Mouse (Mus musculus): Measurements from ENCODE around the gene Cfap54. TPM values are rescaled to one million over a fixed set of nuclear protein-coding genes. Genes with fewer than 3 reads are reported as not detected.

Gene Cfap54
- polyA plus RNA-seq, 1 experiment from 2014 or later = not detected

DNA sequence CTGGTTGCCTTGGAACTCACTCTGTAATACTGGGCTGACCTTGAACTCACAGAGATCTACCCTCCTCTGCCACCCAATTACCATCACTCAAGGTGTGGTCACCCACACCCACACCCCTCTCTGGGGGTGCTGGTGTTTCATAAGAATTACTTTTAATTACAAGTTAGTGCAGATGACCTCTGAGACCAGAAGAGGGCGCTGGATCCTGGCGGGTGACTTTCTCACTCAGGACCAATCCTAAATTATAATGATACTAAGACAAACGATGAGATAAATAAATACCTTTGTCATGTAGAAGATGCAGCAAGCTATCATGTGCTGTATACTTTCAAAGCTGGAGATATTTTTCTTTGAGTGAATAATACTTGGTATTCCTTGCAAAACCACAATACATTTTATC is 87.1 kb downstream of the Cfap54 start:
- Histone ChIP-seq H3K4me2 (replicated peaks; ENCODE audit: low read depth) (no peak overlapping the region), H3K4me1 (replicated peaks; ENCODE audit: control insufficient read depth, insufficient read depth) (no peaks in the 10 kb centered on the region), H3K4me3 (ENCODE audit: low read depth, low read length) (no peak overlapping the region), H3K27ac (replicated peaks) (no peak overlapping the region), H3K27me3 (ENCODE audit: control insufficient read depth, insufficient read depth, low read length) (no peaks in the 10 kb centered on the region), H3K9ac (ENCODE audit: low read length) (no peak overlapping the region), H3K36me3 (ENCODE audit: control insufficient read depth, insufficient read depth, low read length) (no peaks in the 10 kb centered on the region), H3K9me3 (ENCODE audit: control insufficient read depth, low read length) (no peaks in the 10 kb centered on the region)
- ATAC-seq (ENCODE audit: low FRiP score, low TSS enrichment) = no peak
- 54% methylated on average over 3 of the region's 3 CpGs for WGBS
- no peak for DNase-seq (ENCODE audit: low spot score)
- TF ChIP-seq EP300 (optimal IDR thresholded peaks at IDR 0.05) = no peak
- no peak for TF ChIP-seq CTCF (IDR thresholded peaks at IDR 0.05; ENCODE audit: low read depth)

DNA sequence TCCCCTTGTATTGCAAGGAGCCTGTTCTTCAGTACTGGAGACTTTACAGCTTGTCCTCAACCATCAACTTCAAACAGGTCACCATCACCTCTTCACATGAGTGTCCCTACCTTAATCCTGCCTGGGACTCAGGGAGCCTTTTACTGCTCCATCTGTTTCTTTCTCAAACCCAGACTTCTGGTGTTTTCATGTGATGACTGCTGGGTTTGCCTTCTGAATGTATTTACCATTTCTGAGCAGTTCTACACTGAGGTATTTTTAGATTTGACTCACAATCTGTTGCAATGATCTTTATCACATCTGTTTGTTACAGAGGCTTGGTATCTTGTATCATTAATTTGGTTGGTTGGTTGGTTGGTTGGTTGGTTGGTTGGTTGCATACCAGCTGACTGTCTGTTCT is 88.9 kb downstream of the Cfap54 start:
- DNase-seq (ENCODE audit: low spot score) = no peak
- Histone ChIP-seq H3K9ac (ENCODE audit: low read length) (no peak overlapping the region), H3K9me3 (ENCODE audit: control insufficient read depth, low read length) (no peaks in the 10 kb centered on the region), H3K27me3 (ENCODE audit: control insufficient read depth, insufficient read depth, low read length) (no peaks in the 10 kb centered on the region), H3K4me3 (ENCODE audit: low read depth, low read length) (no peak overlapping the region), H3K36me3 (ENCODE audit: control insufficient read depth, insufficient read depth, low read length) (no peaks in the 10 kb centered on the region), H3K27ac (replicated peaks) (no peak overlapping the region), H3K4me1 (replicated peaks; ENCODE audit: control insufficient read depth, insufficient read depth) (no peaks in the 10 kb centered on the region), H3K4me2 (replicated peaks; ENCODE audit: low read depth) (no peak overlapping the region)
- TF ChIP-seq CTCF (IDR thresholded peaks at IDR 0.05; ENCODE audit: low read depth) (no peak), EP300 (optimal IDR thresholded peaks at IDR 0.05) (no peak)
- ATAC-seq (ENCODE audit: low FRiP score, low TSS enrichment) = no peak

DNA sequence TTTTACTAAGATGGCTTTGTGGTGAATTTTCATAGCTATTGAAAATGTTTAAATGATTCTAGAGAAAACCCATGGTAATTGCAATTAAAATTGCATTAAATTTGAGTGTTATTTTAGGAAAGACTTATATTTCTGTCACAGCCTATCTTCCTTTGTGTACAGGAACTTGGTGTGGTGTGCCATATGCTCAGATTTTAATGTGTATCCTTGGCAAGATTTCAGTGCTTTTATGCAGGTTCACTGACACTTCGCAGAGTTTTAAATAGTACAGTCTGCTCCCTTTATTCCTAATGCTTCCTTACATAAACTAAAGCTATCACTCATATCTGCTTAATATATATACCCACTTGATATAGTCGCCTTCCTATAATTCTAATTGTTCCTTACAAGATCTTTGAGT is 90.8 kb downstream of the Cfap54 start:
- DNase-seq (ENCODE audit: low spot score) (no peak), ATAC-seq (ENCODE audit: low FRiP score, low TSS enrichment) (no peak)
- Histone ChIP-seq H3K4me1 (replicated peaks; ENCODE audit: control insufficient read depth, insufficient read depth) (no peaks in the 10 kb centered on the region), H3K27ac (replicated peaks) (no peak overlapping the region), H3K36me3 (ENCODE audit: control insufficient read depth, insufficient read depth, low read length) (no peaks in the 10 kb centered on the region), H3K4me2 (replicated peaks; ENCODE audit: low read depth) (no peak overlapping the region), H3K9ac (ENCODE audit: low read length) (no peak overlapping the region), H3K9me3 (ENCODE audit: control insufficient read depth, low read length) (no peaks in the 10 kb centered on the region), H3K27me3 (ENCODE audit: control insufficient read depth, insufficient read depth, low read length) (no peaks in the 10 kb centered on the region), H3K4me3 (ENCODE audit: low read depth, low read length) (no peak overlapping the region)
- 52% methylated on average over 2 of the region's 2 CpGs for WGBS
- TF ChIP-seq CTCF (IDR thresholded peaks at IDR 0.05; ENCODE audit: low read depth) (no peak), EP300 (optimal IDR thresholded peaks at IDR 0.05) (no peak)

DNA sequence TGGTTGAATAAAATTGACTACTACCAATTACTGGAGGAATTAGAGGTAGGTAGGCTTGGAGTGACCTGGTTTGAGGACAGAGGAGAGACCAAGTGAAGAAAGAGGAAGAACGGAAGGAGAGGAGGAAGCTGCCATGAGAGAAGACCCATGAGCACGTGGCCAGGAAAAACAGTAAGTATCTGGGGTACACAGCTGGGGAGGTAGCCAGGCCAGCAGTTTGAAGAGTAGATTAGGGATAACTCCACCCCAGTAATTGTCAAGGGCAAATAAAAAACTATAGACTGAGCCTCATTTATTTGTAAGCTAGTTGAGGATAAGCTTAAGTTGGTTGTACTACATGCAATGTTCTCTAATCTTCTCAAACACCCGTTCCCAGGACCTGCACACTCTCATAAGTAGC is 116.3 kb downstream of the Cfap54 start:
- Histone ChIP-seq H3K4me2 (replicated peaks; ENCODE audit: low read depth) (no peak overlapping the region), H3K27me3 (ENCODE audit: control insufficient read depth, insufficient read depth, low read length) (no peaks in the 10 kb centered on the region), H3K9me3 (ENCODE audit: control insufficient read depth, low read length) (no peaks in the 10 kb centered on the region), H3K36me3 (ENCODE audit: control insufficient read depth, insufficient read depth, low read length) (no peaks in the 10 kb centered on the region), H3K9ac (ENCODE audit: low read length) (no peak overlapping the region), H3K4me1 (replicated peaks; ENCODE audit: control insufficient read depth, insufficient read depth) (no peaks in the 10 kb centered on the region), H3K27ac (replicated peaks) (no peak overlapping the region), H3K4me3 (ENCODE audit: low read depth, low read length) (no peak overlapping the region)
- no peak for ATAC-seq (ENCODE audit: low FRiP score, low TSS enrichment)
- 75% methylated on average over 3 of the region's 3 CpGs for WGBS
- TF ChIP-seq CTCF (IDR thresholded peaks at IDR 0.05; ENCODE audit: low read depth) = no peak
- TF ChIP-seq EP300 (optimal IDR thresholded peaks at IDR 0.05) = no peak
- DNase-seq (ENCODE audit: low spot score) = no peak

DNA sequence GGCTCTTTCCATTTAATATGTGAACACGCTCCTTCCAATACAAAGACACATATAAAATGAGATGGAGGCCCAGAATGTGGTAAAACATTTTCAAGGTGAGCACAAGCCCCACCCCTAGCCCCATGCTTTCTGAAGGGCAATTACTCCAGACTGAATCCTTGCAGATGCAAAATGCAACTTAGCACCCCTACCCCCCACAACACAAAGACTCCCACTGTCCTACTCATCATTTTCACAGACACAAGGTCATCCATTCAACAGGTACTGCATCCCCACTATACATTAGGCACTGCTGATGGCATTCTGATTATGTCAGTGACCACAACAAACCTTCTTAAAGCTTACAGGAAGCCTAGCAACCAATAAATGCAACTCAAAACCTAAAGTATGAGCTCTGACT is 131.4 kb downstream of the Cfap54 start:
- Histone ChIP-seq H3K9ac (ENCODE audit: low read length) (no peak overlapping the region), H3K4me3 (ENCODE audit: low read depth, low read length) (no peak overlapping the region), H3K9me3 (ENCODE audit: control insufficient read depth, low read length) (no peaks in the 10 kb centered on the region), H3K27me3 (ENCODE audit: control insufficient read depth, insufficient read depth, low read length) (no peaks in the 10 kb centered on the region), H3K4me2 (replicated peaks; ENCODE audit: low read depth) (no peak overlapping the region), H3K36me3 (ENCODE audit: control insufficient read depth, insufficient read depth, low read length) (no peaks in the 10 kb centered on the region), H3K27ac (replicated peaks) (no peak overlapping the region), H3K4me1 (replicated peaks; ENCODE audit: control insufficient read depth, insufficient read depth) (no peaks in the 10 kb centered on the region)
- TF ChIP-seq EP300 (optimal IDR thresholded peaks at IDR 0.05) (no peak), CTCF (IDR thresholded peaks at IDR 0.05; ENCODE audit: low read depth) (no peak)
- 85% methylated on average over 1 of the region's 1 CpGs for WGBS
- DNase-seq (ENCODE audit: low spot score) (no peak), ATAC-seq (ENCODE audit: low FRiP score, low TSS enrichment) (no peak)

DNA sequence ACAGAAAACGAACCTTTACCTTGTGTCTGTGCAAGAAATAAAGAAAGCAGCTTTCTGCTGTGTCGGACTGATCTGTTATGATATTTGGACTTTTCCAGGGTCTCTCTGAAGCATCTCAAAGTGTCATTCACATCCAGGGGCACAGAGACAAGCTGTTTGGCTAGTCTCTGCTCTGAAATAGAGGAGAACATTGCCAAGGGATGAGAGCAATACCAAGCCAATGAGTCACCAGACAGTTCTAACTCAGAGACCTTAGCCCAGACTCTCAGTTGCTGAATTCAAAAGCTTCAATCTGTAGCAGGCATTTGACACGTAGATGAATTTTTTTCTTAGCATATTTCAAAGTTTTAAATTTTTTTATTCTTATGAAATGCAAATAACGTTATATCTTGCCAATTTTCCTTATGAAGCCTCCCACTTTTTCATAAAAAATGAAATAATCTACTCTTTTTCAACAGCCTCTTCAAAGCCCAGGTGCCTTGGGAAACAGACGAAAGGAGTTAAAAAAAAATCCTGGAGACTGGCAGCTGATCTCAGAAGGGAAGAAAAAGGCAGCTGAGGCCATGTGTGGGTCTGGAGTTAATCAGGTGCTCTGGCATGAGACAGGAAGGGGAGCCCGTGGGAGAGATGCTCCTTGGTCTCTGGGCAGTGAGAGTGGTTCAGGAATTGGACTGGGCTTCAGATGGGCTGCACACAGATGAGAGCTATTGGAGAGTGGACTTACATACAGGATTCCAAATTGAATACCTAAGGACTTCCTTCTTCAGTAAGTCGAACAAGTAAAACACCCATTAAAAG is 138.4 kb downstream of the Cfap54 start:
- DNase-seq (ENCODE audit: low spot score) (no peak), ATAC-seq (ENCODE audit: low FRiP score, low TSS enrichment) (no peak)
- H3K4me1 ChIP-seq (replicated peaks; ENCODE audit: control insufficient read depth, insufficient read depth) = no peaks in the 10 kb centered on the region
- no peak overlapping the region for H3K9ac ChIP-seq (ENCODE audit: low read length)
- H3K27me3 ChIP-seq (ENCODE audit: control insufficient read depth, insufficient read depth, low read length) = no peaks in the 10 kb centered on the region
- 72% methylated on average over 7 of the region's 7 CpGs for WGBS
- H3K27ac ChIP-seq (replicated peaks) = no peak overlapping the region
- no peak overlapping the region for H3K4me3 ChIP-seq (ENCODE audit: low read depth, low read length)
- H3K9me3 ChIP-seq (ENCODE audit: control insufficient read depth, low read length) = no peaks in the 10 kb centered on the region
- no peaks in the 10 kb centered on the region for H3K36me3 ChIP-seq (ENCODE audit: control insufficient read depth, insufficient read depth, low read length)
- H3K4me2 ChIP-seq (replicated peaks; ENCODE audit: low read depth) = no peak overlapping the region
- TF ChIP-seq CTCF (IDR thresholded peaks at IDR 0.05; ENCODE audit: low read depth) (no peak), EP300 (optimal IDR thresholded peaks at IDR 0.05) (no peak)

Measured in stomach, postnatal 0 days (tissue).